Mouse (Mus musculus) adrenal gland, adult 2 months (tissue): Measurements from ENCODE around the gene Zfp316. TPM values are rescaled to one million over a fixed set of nuclear protein-coding genes. Genes with fewer than 3 reads are reported as not detected.

Experiments used
- DNase-seq: peaks from one replicate; pipeline ENCODE4 v3.0.0; 2021
- polyA plus RNA-seq: library from polyadenylated mRNA; depleted of rRNA; stranded (reverse); fragments of >200 nt; gene quantifications from 2 replicates; pipeline ENCODE4 v1.2.3, GENCODE M21; 2012; rRNA removed
- total RNA-seq, 2 experiments: library from RNA; stranded (reverse); gene quantifications; 2 replicates each; pipeline ENCODE4 v1.2.3; 2021

Zfp316 gene
- total and polyA plus RNA-seq, 3 experiments: 4.6 to 21.0 (median 9.8) TPM

- no peak for DNase-seq
These were observed 47.5 kb downstream of the Zfp316 start for GRCm38 (mm10) chr5:143222287-143222686.

- DNase-seq: no peak
These were observed 48.8 kb downstream of the Zfp316 start for GRCm38 (mm10) chr5:143220996-143221395.

GRCm38 (mm10) chr5:143213832-143214231 lies 56.0 kb downstream of the Zfp316 start:
- no peak for DNase-seq

GRCm38 (mm10) chr5:143205015-143205414 lies 64.8 kb downstream of the Zfp316 start:
- DNase-seq: no peak

Other genes starting within 250 kb of the Zfp316 start
- 10 to 100 TPM; 37.5 to 50.4 TPM for gene Rnf216, start 157.0 kb downstream of the Zfp316 start, total RNA-seq
- 40.3 and 47.6 TPM in 2 replicates for gene Rnf216, start 157.0 kb downstream of the Zfp316 start, polyA plus RNA-seq
- not detected for gene Olfr718-ps1, start 122.4 kb downstream of the Zfp316 start, total RNA-seq
- not detected in 2 replicates for gene Olfr718-ps1, start 122.4 kb downstream of the Zfp316 start, polyA plus RNA-seq
- gene Rbak, start 89.2 kb downstream of the Zfp316 start, total RNA-seq: 10 to 100 TPM in 1 of 2 experiments, 1 to 10 TPM in 1; 8.9 to 12.8 TPM
- 3.7 and 5.9 TPM in 2 replicates for gene Rbak, start 89.2 kb downstream of the Zfp316 start, polyA plus RNA-seq
- gene Spdye4b, start 89.0 kb downstream of the Zfp316 start, total RNA-seq: not detected
- not detected in 2 replicates for gene Spdye4b, start 89.0 kb downstream of the Zfp316 start, polyA plus RNA-seq
- gene Spdye4a, start 43.1 kb downstream of the Zfp316 start, total RNA-seq: not detected
- gene Spdye4a, start 43.1 kb downstream of the Zfp316 start, polyA plus RNA-seq: not detected in 2 replicates
- 10 to 100 TPM; 19.5 to 21.4 TPM for gene Zfp12, start 34.9 kb downstream of the Zfp316 start, total RNA-seq
- 9.1 and 10.1 TPM in 2 replicates for gene Zfp12, start 34.9 kb downstream of the Zfp316 start, polyA plus RNA-seq
- under 1 TPM; 0.17 to 0.31 TPM for gene Zfp853, start 23.6 kb upstream of the Zfp316 start, total RNA-seq
- gene Zfp853, start 23.6 kb upstream of the Zfp316 start, polyA plus RNA-seq: 1.1 and 1.6 TPM in 2 replicates
- 10 to 100 TPM; 25.6 to 36.4 TPM for gene E130309D02Rik, start 45.3 kb upstream of the Zfp316 start, total RNA-seq
- gene E130309D02Rik, start 45.3 kb upstream of the Zfp316 start, polyA plus RNA-seq: 46.5 and 54.9 TPM in 2 replicates
- gene Zdhhc4, start 59.2 kb upstream of the Zfp316 start, total RNA-seq: 10 to 100 TPM; 52.8 to 60.8 TPM
- 95.2 and 110 TPM in 2 replicates for gene Zdhhc4, start 59.2 kb upstream of the Zfp316 start, polyA plus RNA-seq
- under 1 TPM; 0.24 to 0.29 TPM for gene Grid2ip, start 87.3 kb upstream of the Zfp316 start, total RNA-seq
- 0.40 and 1.1 TPM in 2 replicates for gene Grid2ip, start 87.3 kb upstream of the Zfp316 start, polyA plus RNA-seq
- gene Kdelr2, start 133.8 kb upstream of the Zfp316 start, total RNA-seq: 100 to 1,000 TPM in 1 of 2 experiments, 10 to 100 TPM in 1; 96.0 to 107 TPM
- gene Kdelr2, start 133.8 kb upstream of the Zfp316 start, polyA plus RNA-seq: 101 and 109 TPM in 2 replicates
- 10 to 100 TPM; 19.0 to 19.4 TPM for gene Daglb, start 194.6 kb upstream of the Zfp316 start, total RNA-seq
- 29.3 and 33.0 TPM in 2 replicates for gene Daglb, start 194.6 kb upstream of the Zfp316 start, polyA plus RNA-seq